Mouse (Mus musculus) cerebellum, adult 2 months (tissue): Measurements from ENCODE around the gene Copb2. TPM values are rescaled to one million over a fixed set of nuclear protein-coding genes. Genes with fewer than 3 reads are reported as not detected.

Experiments used
- DNase-seq, 2 experiments: peaks; one replicate each; pipeline ENCODE4 v3.0.0; 2021
- H3K27ac ChIP-seq: fragments of 200-500 bp; 2 replicates; pipeline ENCODE4 v1.5.1; 2012; ENCODE audit warnings: low read length, control low read depth, inconsistent platforms; ENCODE audit not compliant: insufficient read depth
- H3K27me3 ChIP-seq: fragments of 200-500 bp; 2 replicates; pipeline ENCODE4 v1.6.1; 2012; ENCODE audit warnings: inconsistent platforms, mild to moderate bottlenecking, low read length, moderate library complexity; ENCODE audit not compliant: control insufficient read depth, insufficient read depth
- H3K4me1 ChIP-seq: fragments of 200-500 bp; 2 replicates; pipeline ENCODE4 v1.6.1; 2011; ENCODE audit warnings: low read length; ENCODE audit not compliant: control insufficient read depth, insufficient read depth
- H3K4me3 ChIP-seq: fragments of 200-500 bp; replicated peaks from 2 replicates; pipeline ENCODE3; 2011; ENCODE audit warnings: mild to moderate bottlenecking, low read depth, low read length, control low read depth; ENCODE audit not compliant: insufficient read depth
- CTCF ChIP-seq: fragments of 200-500 bp; IDR thresholded peaks from 2 replicates; pipeline ENCODE4 v1.5.1; 2011; ENCODE audit warnings: low read depth, mild to moderate bottlenecking, control low read depth, low read length, moderate library complexity, borderline replicate concordance; ENCODE audit not compliant: insufficient read depth
- POLR2A ChIP-seq: fragments of 200-500 bp; IDR thresholded peaks from 2 replicates; pipeline ENCODE4 v1.6.1; 2011; ENCODE audit warnings: low read length, control low read depth, borderline replicate concordance; ENCODE audit not compliant: insufficient read depth
- WGBS: fragments of 180-500 bp; shearing (Covaris S2); methylation state at CpG from one replicate; pipeline ENCODE4 v1.1.7; 2018; 5-methylcytosine and 5-hydroxymethylcytosine counted together
- polyA plus RNA-seq: library from polyadenylated mRNA; depleted of rRNA; stranded (reverse); fragments of >200 nt; gene quantifications from 2 replicates; pipeline ENCODE4 v1.2.3, GENCODE M21; 2012; rRNA removed

Copb2 gene
- polyA plus RNA-seq, 1 experiment: 68.9 TPM

DNA sequence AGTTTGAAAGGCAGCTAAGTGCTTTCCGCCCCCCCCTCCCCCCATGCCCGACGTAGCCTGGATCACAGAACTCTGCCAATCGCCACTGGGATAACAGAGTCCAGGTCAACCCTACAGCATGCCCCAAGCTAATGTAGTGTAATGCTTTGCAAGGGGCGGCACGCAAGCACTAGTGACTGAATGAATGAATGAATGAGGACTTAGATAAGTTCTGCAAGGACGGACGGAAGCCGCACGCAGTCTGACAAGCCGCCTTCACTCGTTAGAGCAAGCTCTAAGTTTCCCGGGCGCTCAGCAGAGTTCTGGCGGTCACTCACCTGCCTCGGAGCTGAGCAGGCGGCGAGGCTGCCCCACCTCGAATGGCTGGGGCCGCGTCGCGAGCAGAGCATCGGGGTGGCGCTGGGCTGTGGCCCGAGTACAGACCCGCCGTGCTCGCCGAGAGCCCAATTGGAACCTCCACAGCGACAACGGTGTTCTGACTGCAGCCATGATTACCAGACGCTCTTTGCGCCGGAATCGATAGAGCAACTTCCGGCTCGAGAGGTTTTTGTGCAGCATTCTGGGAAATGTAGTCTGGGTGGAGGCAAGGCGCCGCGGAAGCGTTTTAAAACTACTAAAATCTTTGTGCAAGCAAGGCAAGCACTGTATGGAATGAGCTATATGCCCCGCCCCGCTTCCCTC lies 37.8 kb downstream of the Copb2 start, which contains the start of gene Mrps22:
Gene Mrps22, minus strand, starts transcription at position 505 of the 681 bp plus-strand sequence.
- DNase-seq: peak; percentile 77 to 78
- Histone ChIP-seq H3K27me3 (no peaks in the 10 kb centered on the region; the same call in 1 of the 2 replicates), H3K4me1 (no peaks in the 10 kb centered on the region), H3K4me3 (peak within 1 kb of the TSS; percentile 93), H3K27ac (no peak within 1 kb of the TSS)
- TF ChIP-seq CTCF (no peak), POLR2A (peak; percentile 96)
- WGBS: under 1% methylated on average over 44 of the region's 44 CpGs

DNA sequence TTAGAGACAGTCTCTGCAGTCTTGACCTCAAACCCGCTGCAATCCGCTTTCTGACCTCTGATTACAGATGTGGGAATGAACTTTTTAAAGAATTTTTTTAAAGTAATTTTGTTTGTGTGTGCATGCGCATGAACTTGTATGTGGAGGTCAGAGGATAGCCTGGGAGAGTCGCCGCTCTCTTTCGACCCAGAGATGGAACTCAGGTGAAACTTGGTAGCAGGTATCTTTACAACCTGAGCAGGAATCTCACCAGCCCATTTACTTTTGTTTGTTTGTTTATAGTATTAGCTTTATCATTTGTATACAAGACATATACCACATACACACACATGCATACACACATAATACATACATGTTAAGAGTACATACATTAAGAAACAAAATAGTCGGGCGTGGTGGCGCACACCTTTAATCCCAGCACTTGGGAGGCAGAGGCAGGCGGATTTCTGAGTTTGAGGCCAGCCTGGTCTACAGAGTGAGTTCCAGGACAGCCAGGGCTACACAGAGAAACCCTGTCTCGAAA lies 38.4 kb downstream of the Copb2 start:
- DNase-seq: no peak
- Histone ChIP-seq H3K27me3 (no peaks in the 10 kb centered on the region; the same call in 1 of the 2 replicates), H3K4me3 (peak overlapping the region; percentile 93), H3K4me1 (no peaks in the 10 kb centered on the region), H3K27ac (no peak overlapping the region)
- TF ChIP-seq CTCF: no peak
- TF ChIP-seq POLR2A: no peak
- WGBS: 48% methylated on average over 11 of the region's 11 CpGs

DNA sequence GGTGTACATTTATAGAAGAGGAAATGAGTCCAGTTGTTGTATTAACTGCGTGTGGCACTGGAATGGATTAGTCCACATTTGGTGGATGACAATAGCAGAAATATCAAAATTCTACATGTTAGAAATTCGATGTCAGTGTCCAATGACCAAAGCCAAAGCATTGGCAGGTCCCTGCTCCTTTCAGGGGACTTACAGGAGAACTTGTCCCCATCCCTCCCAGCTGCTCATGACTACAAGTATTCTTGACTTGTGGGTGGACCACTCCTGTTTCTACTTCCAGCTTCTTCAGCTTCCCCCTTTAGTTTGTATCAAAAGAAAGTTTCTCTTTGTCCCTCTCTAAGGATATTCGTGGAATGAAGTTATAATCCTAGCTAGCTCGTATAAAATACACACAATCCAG lies 41.4 kb downstream of the Copb2 start:
- Histone ChIP-seq H3K27ac (no peak overlapping the region), H3K4me3 (no peak overlapping the region), H3K27me3 (no peaks in the 10 kb centered on the region; the same call in 1 of the 2 replicates), H3K4me1 (no peaks in the 10 kb centered on the region)
- WGBS: 66% methylated on average over 4 of the region's 4 CpGs
- DNase-seq: no peak
- TF ChIP-seq CTCF (no peak), POLR2A (no peak)

DNA sequence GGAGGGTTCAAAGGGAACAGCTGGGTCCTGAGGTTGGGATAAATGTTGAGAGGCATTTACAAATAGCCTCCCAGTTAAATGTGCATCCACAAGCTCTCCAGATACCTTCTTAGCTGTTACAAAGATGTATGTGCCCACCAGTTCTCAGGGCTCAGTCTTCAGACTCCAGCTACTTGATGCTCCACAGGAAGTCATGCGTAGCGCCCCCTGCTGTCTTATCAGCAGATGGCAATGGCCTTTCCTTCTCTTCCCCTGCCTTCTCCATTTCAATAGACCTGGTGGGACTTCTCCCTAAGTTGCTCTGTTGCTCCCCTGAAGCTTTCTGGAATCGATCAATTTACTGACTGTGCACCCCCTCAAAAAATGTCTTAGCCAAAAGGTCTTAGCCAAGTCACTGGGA lies 65.0 kb downstream of the Copb2 start:
- TF ChIP-seq POLR2A: no peak
- TF ChIP-seq CTCF: no peak
- Histone ChIP-seq H3K4me1 (no peaks in the 10 kb centered on the region), H3K4me3 (no peak overlapping the region), H3K27me3 (no peaks in the 10 kb centered on the region), H3K27ac (no peak overlapping the region)
- WGBS: 39% methylated on average over 3 of the region's 3 CpGs
- no peak for DNase-seq

DNA sequence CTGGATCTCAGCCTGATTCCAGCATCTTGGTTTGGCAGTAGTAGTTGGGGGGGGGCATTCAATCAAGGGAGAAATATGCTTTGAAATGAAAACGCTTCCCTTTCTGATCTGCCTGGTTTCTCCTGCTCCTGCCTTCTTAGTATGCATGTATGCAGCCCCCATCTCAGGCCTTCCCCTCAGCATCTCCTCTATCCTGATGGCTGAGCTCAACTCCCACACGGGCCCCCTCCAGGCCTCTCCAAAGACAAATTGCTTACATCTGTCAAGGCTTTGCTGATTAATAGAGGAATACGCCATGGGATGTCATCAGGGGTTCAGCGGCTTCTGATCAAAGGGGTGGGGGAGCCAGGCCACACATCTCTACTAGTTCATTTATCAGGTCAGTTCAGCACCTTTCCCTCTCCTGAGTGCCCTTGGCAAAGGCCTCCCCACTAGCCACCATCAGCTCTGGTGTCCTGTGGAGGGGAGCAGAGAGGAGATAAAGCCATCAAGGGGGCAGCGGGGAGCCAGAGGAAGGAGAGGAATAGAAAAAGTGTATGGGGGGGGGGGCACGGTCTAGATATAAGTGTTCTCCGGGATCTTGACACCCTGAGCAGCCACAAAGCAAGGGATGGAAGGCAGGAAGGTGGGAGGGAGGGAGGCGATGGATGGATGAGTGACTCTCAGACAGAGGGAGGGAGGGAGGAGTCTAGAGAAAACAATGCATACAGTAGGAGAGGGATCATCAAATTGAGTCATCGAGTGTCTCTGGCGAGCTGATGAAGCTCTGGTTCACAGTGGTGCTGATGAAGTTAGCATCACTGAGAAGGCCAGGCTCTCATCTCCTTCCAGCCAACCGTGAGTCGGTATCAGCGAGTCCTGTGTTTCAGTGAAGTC lies 70.0 kb downstream of the Copb2 start:
- Histone ChIP-seq H3K27ac (no peak overlapping the region), H3K27me3 (no peaks in the 10 kb centered on the region), H3K4me1 (no peaks in the 10 kb centered on the region), H3K4me3 (no peak overlapping the region)
- WGBS: 56% methylated on average over 13 of the region's 13 CpGs
- no peak for TF ChIP-seq POLR2A
- no peak for TF ChIP-seq CTCF
- no peak for DNase-seq

Other genes starting within 250 kb of the Copb2 start
- gene Rbp1, start 140.8 kb upstream of the Copb2 start, polyA plus RNA-seq: 6.2 and 11.0 TPM in 2 replicates
- 0.29 TPM in 1 of 2 replicates, not detected in the other for gene Rbp2, start 77.6 kb upstream of the Copb2 start, polyA plus RNA-seq
- gene Mrps22, start 37.9 kb downstream of the Copb2 start, polyA plus RNA-seq: 31.5 and 32.1 TPM in 2 replicates